Mouse (Mus musculus) gastrocnemius, postnatal 4 days (tissue): ENCODE data around the gene Jup. TPM values are rescaled to one million over a fixed set of nuclear protein-coding genes. Genes with fewer than 3 reads are reported as not detected.
"Not testable (repeated sequence)": the region's sequence is repeated elsewhere in the genome, so short reads cannot be mapped to it uniquely, and the experiment has no call there.

ENCODE experiments used
- DNase-seq, 2 experiments: peaks; one replicate each; pipeline ENCODE4 v3.0.0; 2021 to 2022; ENCODE audit warnings: low spot score in 2 of 2, mixed read lengths in 2 of 2
- microRNA-seq: library from miRNA; unstranded; fragments of <30 nt; microRNA quantifications from one replicate; pipeline ENCODE4 v1.2.0, GENCODE M21; 2021
- total RNA-seq, 2 experiments: library from RNA; stranded (reverse); gene quantifications; 2 replicates each; pipeline ENCODE4 v1.2.3; 2021

The Jup gene
- total RNA-seq, 2 experiments from 2014 or later, result 80.4 to 91.4 TPM

GRCm38 (mm10) chr11:100321479-100322305 is 75.9 kb downstream of the Jup start:
- DNase-seq, result not testable (repeated sequence)

GRCm38 (mm10) chr11:100320701-100321410 is 76.7 kb downstream of the Jup start:
- not testable (repeated sequence) for DNase-seq

- DNase-seq, result peak; percentile 93 to 96
Observed at GRCm38 (mm10) chr11:100320172-100320630, 77.4 kb downstream of the Jup start.

GRCm38 (mm10) chr11:100319492-100320171 is 77.9 kb downstream of the Jup start, which contains the start of gene Eif1:
Eif1 (plus strand) TSS chr11:100319885.
- DNase-seq, result peak; percentile 100

Small RNA genes within 50 kb of the gene (microRNA-seq; reads per million reads assigned to microRNA genes)
- not detected for gene Gm27374

Other genes with a start within 250 kb of the Jup start
- gene Krt19, start 249.1 kb downstream of the Jup start, total RNA-seq, result 1 to 10 TPM in 1 of 2 experiments, under 1 TPM in 1; 0.71 to 1.3 TPM
- gene Krt9, start 204.5 kb downstream of the Jup start, total RNA-seq, result under 1 TPM in 1 of 2 experiments, not detected in 1; 0.15 TPM
- gene Krt14, start 190.2 kb downstream of the Jup start, total RNA-seq, result 1 to 10 TPM in 1 of 2 experiments, under 1 TPM in 1; 0.15 to 1.8 TPM
- under 1 TPM in 1 of 2 experiments, not detected in 1; 0.29 TPM for gene Krt16, start 148.9 kb downstream of the Jup start, total RNA-seq
- gene Krt17, start 136.7 kb downstream of the Jup start, total RNA-seq, result under 1 TPM; 0.29 to 0.44 TPM
- not detected for gene Krt42, start 127.9 kb downstream of the Jup start, total RNA-seq
- gene Eif1, start 77.9 kb downstream of the Jup start, total RNA-seq, result 100 to 1,000 TPM; 842 to 874 TPM
- not detected for gene Gast, start 63.4 kb downstream of the Jup start, total RNA-seq
- 1 to 10 TPM; 1.5 to 1.7 TPM for gene Hap1, start 41.6 kb downstream of the Jup start, total RNA-seq
- gene P3h4, start 17.1 kb upstream of the Jup start, total RNA-seq, result 10 to 100 TPM; 27.4 to 29.4 TPM
- gene Fkbp10, start 17.9 kb upstream of the Jup start, total RNA-seq, result 10 to 100 TPM; 86.4 TPM
- gene Nt5c3b, start 44.0 kb upstream of the Jup start, total RNA-seq, result 10 to 100 TPM; 35.8 to 38.1 TPM
- gene Klhl10, start 44.2 kb upstream of the Jup start, total RNA-seq, result 1 to 10 TPM; 1.0 to 1.5 TPM
- 10 to 100 TPM; 14.9 to 15.8 TPM for gene Klhl11, start 75.0 kb upstream of the Jup start, total RNA-seq
- 10 to 100 TPM; 54.1 to 57.9 TPM for gene Acly, start 130.2 kb upstream of the Jup start, total RNA-seq
- gene Ttc25, start 147.8 kb upstream of the Jup start, total RNA-seq, result under 1 TPM; 0.13 to 0.22 TPM
- gene Cnp, start 177.1 kb upstream of the Jup start, total RNA-seq, result 10 to 100 TPM; 33.3 to 38.3 TPM
- 10 to 100 TPM; 42.5 to 43.7 TPM for gene Nkiras2, start 221.5 kb upstream of the Jup start, total RNA-seq
- 100 to 1,000 TPM; 192 to 239 TPM for gene Dnajc7, start 222.4 kb upstream of the Jup start, total RNA-seq